Mouse (Mus musculus) midbrain, embryonic 10.5 days (tissue): Measurements from ENCODE around the gene Gm49403. TPM values are rescaled to one million over a fixed set of nuclear protein-coding genes. Genes with fewer than 3 reads are reported as not detected.
A peak's percentile ranks its signal among the peaks of the same experiment; 100 is the strongest.
"Not testable (repeated sequence)": the region's sequence is repeated elsewhere in the genome, so short reads cannot be mapped to it uniquely, and the experiment has no call there.

Source experiments
- DNase-seq: peaks from one replicate; pipeline ENCODE4 v3.0.0-alpha.2; 2017; ENCODE audit warnings: low spot score
- H3K27ac ChIP-seq: fragments of 300-500 bp; sonication (generic); replicated peaks from 2 replicates; pipeline ENCODE4 v1.5.1; 2016; ENCODE audit warnings: mild to moderate bottlenecking
- H3K27me3 ChIP-seq: fragments of 300-500 bp; sonication (generic); 2 replicates; pipeline ENCODE4 v1.6.1; 2016; ENCODE audit warnings: low read depth, mild to moderate bottlenecking; ENCODE audit not compliant: poor library complexity, severe bottlenecking
- H3K36me3 ChIP-seq: fragments of 300-500 bp; sonication (generic); 2 replicates; pipeline ENCODE4 v1.6.1; 2016; ENCODE audit warnings: mild to moderate bottlenecking, moderate library complexity
- H3K4me1 ChIP-seq: fragments of 300-500 bp; sonication (generic); 2 replicates; pipeline ENCODE4 v1.6.1; 2016
- H3K4me3 ChIP-seq: fragments of 300-500 bp; sonication (generic); 2 replicates; pipeline ENCODE4 v1.5.1; 2016; ENCODE audit warnings: mild to moderate bottlenecking, moderate library complexity
- H3K9me3 ChIP-seq: fragments of 300-500 bp; sonication (generic); replicated peaks from 2 replicates; pipeline ENCODE4 v1.6.1; 2016; ENCODE audit warnings: mild to moderate bottlenecking
- WGBS: fragments of 180-500 bp; shearing (Covaris S2); methylation state at CpG from one replicate; pipeline ENCODE4 v1.1.7; 2016; 5-methylcytosine and 5-hydroxymethylcytosine counted together
- polyA plus RNA-seq: library from polyadenylated mRNA; unstranded; fragments of >200 nt; fragmentation: Nextera tagmentation; extraction: Ambion mirVana; gene quantifications from 2 replicates; pipeline ENCODE4 v1.2.1, GENCODE M21; 2016

Gene Gm49403
- polyA plus RNA-seq, 1 experiment from 2014 or later: not detected

DNA sequence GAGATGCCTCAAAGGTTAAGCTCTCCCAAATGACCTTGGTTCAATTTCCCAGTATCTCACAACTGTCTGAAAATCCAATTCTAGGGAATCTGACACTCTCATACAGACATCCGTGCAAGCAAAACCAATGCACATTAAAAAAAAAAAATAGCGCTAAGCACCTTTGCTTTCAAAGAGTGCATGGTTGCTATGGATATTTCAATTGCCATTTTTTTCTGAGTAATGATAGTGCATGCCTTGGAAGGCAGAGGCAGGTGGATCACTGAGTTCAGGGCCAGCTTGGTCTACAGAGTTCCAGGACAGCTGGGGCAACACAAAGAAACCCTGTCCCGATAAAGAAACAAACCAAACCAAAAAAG lies 2.7 kb upstream of the Gm49403 start:
- peaks cover 33% of the 10 kb centered on the region for H3K36me3 ChIP-seq
- peak overlapping the region; percentile 78 for H3K4me3 ChIP-seq
- H3K27me3 ChIP-seq: no peaks in the 10 kb centered on the region
- H3K4me1 ChIP-seq: peaks cover 15% of the 10 kb centered on the region
- 22% methylated on average over 3 of the region's 3 CpGs for WGBS
- no peak for DNase-seq
- H3K9me3 ChIP-seq: no peaks in the 10 kb centered on the region
- peak overlapping the region; percentile 89 for H3K27ac ChIP-seq

DNA sequence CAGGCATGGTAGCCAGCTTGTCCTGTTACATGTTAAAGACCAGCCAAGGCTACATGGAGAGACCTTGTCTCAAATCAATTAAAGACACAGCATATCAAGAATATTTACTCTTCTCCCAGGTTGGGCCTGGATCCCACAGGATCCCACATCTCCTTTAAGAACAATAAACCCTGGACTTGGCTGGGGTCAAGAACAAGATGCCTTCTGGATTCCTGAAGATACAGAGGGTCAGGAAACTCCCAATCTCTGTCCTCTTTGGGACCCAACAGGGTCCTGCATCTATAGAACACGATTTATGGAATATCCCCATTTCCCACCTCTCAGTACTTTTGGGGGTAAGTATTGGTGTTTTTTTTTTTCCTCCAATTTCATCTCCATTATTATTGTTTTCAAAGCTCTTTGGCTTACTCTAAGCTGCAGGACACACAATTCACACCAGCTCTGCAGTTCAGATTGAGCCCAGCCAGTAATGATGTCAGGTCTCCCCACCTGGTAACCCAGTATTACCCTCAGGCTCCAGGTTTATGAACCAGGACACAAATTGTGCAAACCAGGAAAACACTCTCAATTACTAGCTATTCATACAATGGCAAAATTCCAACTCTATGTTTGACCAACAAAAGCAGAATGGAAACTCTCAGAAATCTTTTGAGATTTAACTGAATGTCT lies 3.3 kb downstream of the Gm49403 start:
- H3K4me3 ChIP-seq: peak overlapping the region; percentile 77
- H3K27ac ChIP-seq: peak overlapping the region; percentile 94
- no peak for DNase-seq
- H3K9me3 ChIP-seq: no peaks in the 10 kb centered on the region
- H3K36me3 ChIP-seq: peaks cover 21% of the 10 kb centered on the region
- WGBS: 57% methylated on average over 1 of the region's 1 CpGs
- H3K4me1 ChIP-seq: peaks cover 24% of the 10 kb centered on the region
- H3K27me3 ChIP-seq: no peaks in the 10 kb centered on the region

GRCm38 (mm10) chr19:8887585-8888463 lies 4.1 kb downstream of the Gm49403 start:
- peaks cover 21% of the 10 kb centered on the region for H3K36me3 ChIP-seq
- DNase-seq: no peak
- WGBS: 18% methylated on average over 19 of the region's 19 CpGs

GRCm38 (mm10) chr19:8888511-8889385 lies 5.0 kb downstream of the Gm49403 start, which contains the start of the genes 1810009A15Rik and Gm49416:
1810009A15Rik (plus strand) TSS chr19:8888853.
Gm49416 (plus strand) TSS chr19:8888926.
- Histone ChIP-seq H3K27me3 (no peaks in the 10 kb centered on the region), H3K4me1 (peaks cover 35% of the 10 kb centered on the region), H3K9me3 (no peaks in the 10 kb centered on the region), H3K27ac (peak within 1 kb of the TSS; percentile 94), H3K4me3 (peak within 1 kb of the TSS; percentile 77), H3K36me3 (peaks cover 21% of the 10 kb centered on the region)
- DNase-seq: peak; percentile 97
- under 1% methylated on average over 58 of the region's 58 CpGs for WGBS

More at GRCm38 (mm10) chr19:8887585-8888463, 4.1 kb downstream of the Gm49403 start:
- Histone ChIP-seq H3K9me3 (no peaks in the 10 kb centered on the region), H3K27ac (peak overlapping the region; percentile 94), H3K4me3 (peak overlapping the region; percentile 77), H3K27me3 (no peaks in the 10 kb centered on the region), H3K4me1 (peaks cover 29% of the 10 kb centered on the region)

- WGBS: 3% methylated on average over 54 of the region's 54 CpGs
- peak within 1 kb of the TSS; percentile 83 for H3K4me3 ChIP-seq
- peaks cover 50% of the 10 kb centered on the region for H3K36me3 ChIP-seq
- H3K4me1 ChIP-seq: peaks cover 50% of the 10 kb centered on the region
- H3K27ac ChIP-seq: peak within 1 kb of the TSS; percentile 92
- no peaks in the 10 kb centered on the region for H3K9me3 ChIP-seq
- no peaks in the 10 kb centered on the region for H3K27me3 ChIP-seq
- DNase-seq: peak; percentile 86
These were observed 9.4 kb downstream of the Gm49403 start, which contains the start of gene Ints5 for GRCm38 (mm10) chr19:8892829-8893766. Ints5 (plus strand) TSS chr19:8893005.

GRCm38 (mm10) chr19:8895397-8895960 lies 11.7 kb downstream of the Gm49403 start:
- H3K9me3 ChIP-seq: no peaks in the 10 kb centered on the region
- WGBS: 94% methylated on average over 9 of the region's 9 CpGs
- peaks cover 50% of the 10 kb centered on the region for H3K36me3 ChIP-seq
- no peak for DNase-seq
- peak overlapping the region; percentile 7; the same call in 1 of the 2 replicates for H3K4me3 ChIP-seq
- H3K27me3 ChIP-seq: no peaks in the 10 kb centered on the region
- H3K4me1 ChIP-seq: peaks cover 54% of the 10 kb centered on the region
- no peak overlapping the region for H3K27ac ChIP-seq

DNA sequence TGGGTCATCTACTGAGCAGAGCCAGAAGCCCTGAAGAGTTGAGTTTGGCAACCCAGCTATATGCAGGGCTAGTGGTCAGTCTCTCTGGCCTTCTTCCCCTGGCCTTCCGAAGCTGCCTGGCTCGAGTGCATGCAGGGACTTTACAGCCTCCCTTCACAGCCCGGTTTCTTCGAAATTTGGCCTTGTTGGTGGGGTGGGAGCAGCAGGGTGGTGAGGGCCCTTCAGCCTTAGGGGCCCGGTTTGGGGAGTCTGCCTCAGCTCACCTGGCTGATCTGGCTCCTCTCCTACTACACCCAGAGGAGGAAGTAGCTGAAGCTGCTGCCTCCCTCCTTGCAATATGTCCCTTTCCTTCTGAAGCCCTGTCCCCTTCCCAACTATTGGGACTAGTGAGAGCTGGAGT lies 12.5 kb downstream of the Gm49403 start:
- H3K36me3 ChIP-seq: peaks cover 50% of the 10 kb centered on the region
- 90% methylated on average over 5 of the region's 5 CpGs for WGBS

DNA sequence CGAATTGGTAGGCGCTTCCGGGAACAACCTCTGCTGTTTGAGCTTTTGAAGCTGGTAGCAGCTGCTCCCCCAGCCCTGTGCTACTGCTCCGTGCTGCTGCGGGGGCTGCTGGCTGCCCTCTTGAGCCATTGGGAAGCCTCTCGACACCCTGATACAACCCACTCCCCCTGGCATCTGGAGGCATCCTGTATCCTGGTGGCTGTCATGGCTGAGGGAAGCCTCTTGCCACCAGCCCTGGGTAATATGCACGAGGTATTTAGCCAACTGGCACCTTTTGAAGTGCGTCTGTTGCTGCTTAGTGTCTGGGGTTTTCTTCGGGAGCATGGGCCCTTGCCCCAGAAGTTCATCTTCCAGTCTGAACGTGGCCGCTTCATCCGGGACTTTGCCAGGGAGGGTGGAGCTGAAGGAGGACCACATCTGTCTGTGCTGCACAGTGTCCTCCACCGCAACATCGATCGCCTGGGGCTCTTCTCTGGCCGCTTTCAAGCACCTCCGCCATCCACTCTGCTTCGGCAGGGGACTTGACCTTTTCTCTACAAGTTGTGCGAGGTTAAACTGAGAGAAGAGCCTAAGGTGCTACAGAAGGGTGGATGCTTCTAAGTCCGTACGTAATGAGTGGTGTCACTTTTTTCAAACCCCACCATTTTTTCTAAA lies 13.6 kb downstream of the Gm49403 start:
- Histone ChIP-seq H3K36me3 (peaks cover 56% of the 10 kb centered on the region), H3K4me3 (peak overlapping the region; percentile 95), H3K4me1 (peaks cover 55% of the 10 kb centered on the region)

More for the DNA sequence above, 12.5 kb downstream of the Gm49403 start:
- not testable (repeated sequence) for DNase-seq, H3K9me3 ChIP-seq, H3K27me3 ChIP-seq, H3K27ac ChIP-seq
- Histone ChIP-seq H3K4me3 (0 out of 2 replicates have a peak overlapping the region, but pooled peaks have one; percentile 18), H3K4me1 (peaks cover 55% of the 10 kb centered on the region)

GRCm38 (mm10) chr19:8897865-8898495 lies 14.2 kb downstream of the Gm49403 start, which contains the start of gene Ganab:
Ganab (plus strand) TSS chr19:8898071.
- under 1% methylated on average over 53 of the region's 53 CpGs for WGBS
- peak; percentile 97 for DNase-seq
- Histone ChIP-seq H3K27me3 (no peaks in the 10 kb centered on the region), H3K9me3 (no peaks in the 10 kb centered on the region), H3K27ac (peak within 1 kb of the TSS; percentile 94), H3K4me1 (peaks cover 50% of the 10 kb centered on the region), H3K4me3 (peak within 1 kb of the TSS; percentile 95), H3K36me3 (peaks cover 62% of the 10 kb centered on the region)

More for the DNA sequence above, 13.6 kb downstream of the Gm49403 start:
- H3K9me3 ChIP-seq, H3K27me3 ChIP-seq: not testable (repeated sequence)
- WGBS: 35% methylated on average over 21 of the region's 21 CpGs
- peak; percentile 42 for DNase-seq
- peak overlapping the region; percentile 94 for H3K27ac ChIP-seq

DNA sequence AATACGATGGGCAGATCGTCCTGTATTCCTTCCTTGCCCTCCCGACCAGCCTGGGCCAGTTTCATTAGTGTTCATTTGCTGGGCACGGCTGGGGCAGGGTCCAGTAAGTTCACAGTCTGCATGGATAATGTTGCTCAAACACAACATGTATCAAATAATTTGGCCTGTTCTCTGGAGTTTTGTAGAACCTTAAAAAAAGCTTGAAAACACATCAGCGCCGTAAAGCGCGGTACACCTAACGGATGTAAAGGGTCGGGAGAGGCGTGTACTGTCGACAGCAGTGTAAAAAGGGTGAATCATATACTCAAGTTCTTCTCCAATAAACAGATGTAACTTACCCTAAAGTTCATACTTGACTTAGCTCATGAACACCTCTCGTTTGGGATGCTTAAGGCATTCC lies 14.8 kb downstream of the Gm49403 start:
- H3K4me1 ChIP-seq: peaks cover 46% of the 10 kb centered on the region
- H3K27ac ChIP-seq: peak overlapping the region; percentile 94
- DNase-seq: no peak
- H3K9me3 ChIP-seq: no peaks in the 10 kb centered on the region
- peak overlapping the region; percentile 95 for H3K4me3 ChIP-seq
- H3K27me3 ChIP-seq: no peaks in the 10 kb centered on the region
- 21% methylated on average over 13 of the region's 13 CpGs for WGBS
- peaks cover 68% of the 10 kb centered on the region for H3K36me3 ChIP-seq
